Mouse (Mus musculus) ES-Bruce4 (cell line): ENCODE data around the gene Cd8a.

Experiments used
- CTCF ChIP-seq: IDR thresholded peaks from one replicate; pipeline ENCODE4 v1.8.1; 2011; ENCODE audit warnings: low read depth, low read length
- POLR2A ChIP-seq: IDR thresholded peaks from one replicate; pipeline ENCODE4 v1.8.1; 2011; ENCODE audit warnings: low read length; ENCODE audit not compliant: insufficient read depth

- no peak for TF ChIP-seq POLR2A
- no peak for TF ChIP-seq CTCF
These were observed 35.6 kb upstream of the Cd8a start for GRCm38 (mm10) chr6:71337666-71338065.
